18 mouse cellular contexts compared by ENCODE assay signal in the genomic region with DNA sequence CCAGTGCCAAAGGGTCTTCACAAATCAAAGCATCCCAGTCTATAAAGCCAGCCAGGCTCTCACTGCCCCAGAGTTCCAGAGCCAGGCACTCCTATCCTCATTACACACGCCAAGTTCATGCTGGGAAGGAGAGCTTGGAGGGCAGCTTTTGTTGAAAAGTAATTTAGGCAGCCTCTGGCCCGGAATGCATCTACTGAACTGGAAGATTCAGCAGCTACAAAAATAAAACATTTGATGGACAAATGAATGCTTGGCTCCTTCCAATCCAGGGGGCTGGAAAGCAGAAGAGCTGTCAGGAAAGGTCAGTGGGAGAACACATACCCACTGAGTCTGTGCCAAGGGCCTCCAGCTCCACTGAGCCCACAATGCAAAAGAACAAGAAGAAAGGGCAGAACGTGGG.
DNase-seq lines count a peak whose midpoint lies in the region; ATAC-seq lines count a peak whose summit lies in the region.
"Had no signal": no experiment of that assay in that cellular context is flagged by ENCODE, and none has a peak within 500 bp of the region (broad histone marks: within the 10 kb centered on the region; RNA-seq: fewer than 3 reads in every experiment).

No protein-coding gene starts in this region.

- no peaks in the 10 kb centered on the region for H3K9me3 ChIP-seq in midbrain, embryonic 14.5 days (ENCODE audit: control insufficient read depth, low read length)
- H3K9me3 ChIP-seq in midbrain, embryonic 13.5 days: no peaks in the 10 kb centered on the region
- H3K9me3 ChIP-seq in forebrain, embryonic 16.5 days (ENCODE audit: control insufficient read depth, low read length): no peaks in the 10 kb centered on the region
- H3K9me3 ChIP-seq: kidney, embryonic 15.5 days; limb, embryonic 13.5 days; liver, embryonic 15.5 days had no signal

- no peaks in the 10 kb centered on the region for H3K4me1 ChIP-seq in midbrain, embryonic 14.5 days (ENCODE audit: control insufficient read depth, insufficient read depth, low read length)
- H3K4me1 ChIP-seq in midbrain, embryonic 13.5 days (replicated peaks): no peaks in the 10 kb centered on the region
- no peaks in the 10 kb centered on the region for H3K4me1 ChIP-seq in forebrain, embryonic 16.5 days (replicated peaks; ENCODE audit: control insufficient read depth, insufficient read depth, low read length)
- H3K4me1 ChIP-seq: kidney, embryonic 15.5 days; limb, embryonic 13.5 days; liver, embryonic 15.5 days had no signal

- WGBS in midbrain, embryonic 14.5 days: 57% methylated on average over 3 of the region's 3 CpGs
- WGBS in midbrain, embryonic 13.5 days: 48% methylated on average over 3 of the region's 3 CpGs
- WGBS in forebrain, embryonic 16.5 days: 21% methylated on average over 3 of the region's 3 CpGs

- no peak overlapping the region for H3K9ac ChIP-seq in midbrain, embryonic 14.5 days (replicated peaks; ENCODE audit: low read length)
- no peak overlapping the region for H3K9ac ChIP-seq in midbrain, embryonic 13.5 days (replicated peaks)
- no peak overlapping the region for H3K9ac ChIP-seq in forebrain, embryonic 16.5 days (replicated peaks; ENCODE audit: low read depth, low read length)
- H3K9ac ChIP-seq: kidney, embryonic 15.5 days; limb, embryonic 13.5 days; liver, embryonic 15.5 days had no signal

- no peaks in the 10 kb centered on the region for H3K27me3 ChIP-seq in midbrain, embryonic 14.5 days (ENCODE audit: control insufficient read depth, insufficient read depth, low read length)
- H3K27me3 ChIP-seq in midbrain, embryonic 13.5 days: no peaks in the 10 kb centered on the region
- H3K27me3 ChIP-seq in forebrain, embryonic 16.5 days (replicated peaks; ENCODE audit: control insufficient read depth, insufficient read depth, low read length): no peaks in the 10 kb centered on the region
- H3K27me3 ChIP-seq: kidney, embryonic 15.5 days; limb, embryonic 13.5 days; liver, embryonic 15.5 days had no signal

- peak; percentile 2 for DNase-seq in midbrain, embryonic 14.5 days
- DNase-seq in brain, embryonic 18.5 days (ENCODE audit: low read depth, low spot score): peak; percentile 3
- DNase-seq in cerebellum, adult 18-20 months: peak; percentile 22 to 46
- DNase-seq: adrenal gland, adult 8-10 months; embryo, embryonic 11 days; heart, adult 2 months; heart, postnatal 10 days; lung, postnatal 10 days; thymus, postnatal 36 days had no signal

- no peak overlapping the region for H3K4me2 ChIP-seq in midbrain, embryonic 14.5 days (ENCODE audit: low read length)
- no peak overlapping the region for H3K4me2 ChIP-seq in midbrain, embryonic 13.5 days (replicated peaks)
- no peak overlapping the region for H3K4me2 ChIP-seq in forebrain, embryonic 16.5 days (ENCODE audit: low read length)
- H3K4me2 ChIP-seq: kidney, embryonic 15.5 days; limb, embryonic 13.5 days; liver, embryonic 15.5 days had no signal

- H3K36me3 ChIP-seq in midbrain, embryonic 14.5 days (ENCODE audit: control insufficient read depth, insufficient read depth, low read length): no peaks in the 10 kb centered on the region
- H3K36me3 ChIP-seq in midbrain, embryonic 13.5 days: no peaks in the 10 kb centered on the region
- H3K36me3 ChIP-seq in forebrain, embryonic 16.5 days (ENCODE audit: control insufficient read depth, insufficient read depth): no peaks in the 10 kb centered on the region
- H3K36me3 ChIP-seq: kidney, embryonic 15.5 days; limb, embryonic 13.5 days; liver, embryonic 15.5 days had no signal

- no peak overlapping the region for H3K4me3 ChIP-seq in midbrain, embryonic 14.5 days (replicated peaks; ENCODE audit: low read depth, low read length)
- no peak overlapping the region for H3K4me3 ChIP-seq in midbrain, embryonic 13.5 days (replicated peaks)
- H3K4me3 ChIP-seq in forebrain, embryonic 16.5 days (replicated peaks; ENCODE audit: low read length): no peak overlapping the region
- H3K4me3 ChIP-seq: heart, adult 2 months; kidney, embryonic 15.5 days; left cerebral cortex, adult 2 months; limb, embryonic 13.5 days; liver, embryonic 15.5 days had no signal

- no peak for ATAC-seq in midbrain, embryonic 14.5 days (ENCODE audit: low FRiP score, low TSS enrichment)
- ATAC-seq in midbrain, embryonic 13.5 days: no peak
- ATAC-seq in forebrain, embryonic 16.5 days: peak; percentile 91
- ATAC-seq in megakaryocyte, adult 5-6 weeks (ENCODE audit: poor library complexity, severe bottlenecking): no peak
- ATAC-seq in erythroblast, adult 5-6 weeks (replicated peaks; ENCODE audit: low FRiP score, poor library complexity, severe bottlenecking): no peak
- ATAC-seq: CD4-positive, CD25-positive, alpha-beta regulatory T cell, adult 4 months had no signal

- H3K27ac ChIP-seq in midbrain, embryonic 14.5 days (replicated peaks; ENCODE audit: low read depth, low read length): no peak overlapping the region
- no peak overlapping the region for H3K27ac ChIP-seq in midbrain, embryonic 13.5 days
- no peak overlapping the region for H3K27ac ChIP-seq in forebrain, embryonic 16.5 days (ENCODE audit: low read length)
- H3K27ac ChIP-seq: heart, adult 2 months; kidney, embryonic 15.5 days; left cerebral cortex, adult 2 months; limb, embryonic 13.5 days; liver, embryonic 15.5 days had no signal
